Mouse (Mus musculus) liver, embryonic 14.5 days (tissue): Measurements from ENCODE around the gene Hdlbp. TPM values are rescaled to one million over a fixed set of nuclear protein-coding genes. Genes with fewer than 3 reads are reported as not detected.
"Not testable (repeated sequence)": the region's sequence is repeated elsewhere in the genome, so short reads cannot be mapped to it uniquely, and the experiment has no call there.

Experiments
- ATAC-seq: fragments of 200-750 bp; cut with Nextera tagmentation; 2 replicates; pipeline ENCODE4 v1.8.0; 2017; ENCODE audit warnings: moderate number of reproducible peaks, mild to moderate bottlenecking, moderate library complexity; ENCODE audit not compliant: insufficient read depth
- DNase-seq, 3 experiments: peaks; one replicate each; pipeline ENCODE4 v3.0.0-alpha.2; 2012 to 2013; ENCODE audit warnings: low read depth in 3 of 3, low spot score in 3 of 3
- H3K27ac ChIP-seq: fragments of 300-500 bp; sonication (generic); 2 replicates; pipeline ENCODE4 v1.5.1; 2014; ENCODE audit warnings: moderate library complexity, mild to moderate bottlenecking, control low read depth, inconsistent platforms
- H3K27me3 ChIP-seq: fragments of 300-500 bp; sonication (generic); 2 replicates; pipeline ENCODE4 v1.6.1; 2014; ENCODE audit warnings: mild to moderate bottlenecking, low read length, moderate library complexity; ENCODE audit not compliant: control insufficient read depth, insufficient read depth
- H3K36me3 ChIP-seq: fragments of 300-500 bp; sonication (generic); replicated peaks from 2 replicates; pipeline ENCODE4 v1.6.1; 2014; ENCODE audit warnings: low read depth; ENCODE audit not compliant: control insufficient read depth, insufficient read depth
- H3K4me1 ChIP-seq, 2 experiments: fragments of 200-500 bp in 1 of 2; fragments of 300-500 bp in 1 of 2; sonication (generic) in 1 of 2; replicated peaks; 2 replicates each; pipeline ENCODE4 v1.6.1; 2012 to 2014; ENCODE audit warnings: antibody characterized with exemption in 1 of 2, inconsistent platforms in 1 of 2, low read length in 1 of 2; ENCODE audit not compliant: control insufficient read depth in 2 of 2, insufficient read depth in 2 of 2
- H3K4me2 ChIP-seq: fragments of 300-500 bp; sonication (generic); 2 replicates; pipeline ENCODE4 v1.6.1; 2014; ENCODE audit warnings: low read depth, mild to moderate bottlenecking, control low read depth, moderate library complexity
- H3K4me3 ChIP-seq, 2 experiments: fragments of 200-500 bp in 1 of 2; fragments of 300-500 bp in 1 of 2; sonication (generic) in 1 of 2; 2 replicates each; pipeline ENCODE4 v1.5.1; 2012 to 2014; ENCODE audit warnings: low read depth in 2 of 2, low read length in 2 of 2, mild to moderate bottlenecking in 2 of 2, control low read depth in 1 of 2, inconsistent platforms in 1 of 2, moderate library complexity in 1 of 2; ENCODE audit not compliant: insufficient read depth in 1 of 2
- H3K9ac ChIP-seq: fragments of 300-500 bp; sonication (generic); replicated peaks from 2 replicates; pipeline ENCODE4 v1.6.1; 2014; ENCODE audit warnings: mild to moderate bottlenecking, control low read depth, moderate library complexity
- H3K9me3 ChIP-seq: fragments of 300-500 bp; sonication (generic); 2 replicates; pipeline ENCODE4 v1.6.1; 2016; ENCODE audit warnings: low read length, mixed read lengths; ENCODE audit not compliant: control insufficient read depth
- CTCF ChIP-seq: IDR thresholded peaks from 2 replicates; pipeline ENCODE4 v1.5.1; 2016; ENCODE audit warnings: antibody characterized with exemption, low read depth, control low read depth
- EP300 ChIP-seq: IDR thresholded peaks from 2 replicates; pipeline ENCODE4 v1.6.1; 2016; ENCODE audit warnings: antibody characterized with exemption, low read depth
- WGBS: fragments of 180-500 bp; shearing (Covaris S2); extraction: QIAGEN DNeasy Blood & Tissue Kit; methylation state at CpG from one replicate; pipeline ENCODE4 v1.1.7; 2014; ENCODE audit not compliant: insufficient replicate concordance; 5-methylcytosine and 5-hydroxymethylcytosine counted together
- polyA plus RNA-seq, 2 experiments: library from polyadenylated mRNA; depleted of rRNA in 1 of 2; stranded (reverse) in 1 of 2; unstranded in 1 of 2; fragments of >200 nt; fragmentation: Nextera tagmentation in 1 of 2; extraction: Ambion mirVana in 1 of 2; gene quantifications; 2 replicates each; pipeline versions ENCODE4 v1.2.1 to v1.2.3; 2012 to 2014

Gene Hdlbp
- polyA plus RNA-seq, 2 experiments = 47.2 to 59.3 TPM

GRCm38 (mm10) chr1:93511585-93512350 is 33.2 kb upstream of the Hdlbp start, which contains the start of gene Farp2:
TSS of gene Farp2 (plus strand) at chr1:93512079.
- H3K9ac ChIP-seq = peak within 1 kb of the TSS; percentile 61
- peaks cover 9% of the 10 kb centered on the region for H3K36me3 ChIP-seq
- H3K4me1 ChIP-seq = peaks cover 4 to 6% of the 10 kb centered on the region in 2 experiments
- WGBS = 1% methylated on average over 71 of the region's 71 CpGs
- DNase-seq = peak; percentile 89 to 92 (median 91)
- peak within 1 kb of the TSS; percentile 29; the same call in 1 of the 2 replicates for H3K27ac ChIP-seq
- ATAC-seq = peak; percentile 99
- TF ChIP-seq CTCF (no peak), EP300 (no peak)
- H3K4me3 ChIP-seq = peak within 1 kb of the TSS; percentile 58 to 63
- peak within 1 kb of the TSS; percentile 89 for H3K4me2 ChIP-seq
- no peaks in the 10 kb centered on the region for H3K9me3 ChIP-seq
- H3K27me3 ChIP-seq = no peaks in the 10 kb centered on the region

- H3K9ac ChIP-seq, H3K27me3 ChIP-seq, ATAC-seq, H3K9me3 ChIP-seq, H3K27ac ChIP-seq, H3K4me2 ChIP-seq, H3K4me1 ChIP-seq, H3K4me3 ChIP-seq, DNase-seq: not testable (repeated sequence)
- peaks cover 31% of the 10 kb centered on the region for H3K36me3 ChIP-seq
- whole genome bisulfite sequencing = 25% methylated on average over 1 of the region's 1 CpGs
These were observed 30.0 kb upstream of the Hdlbp start for GRCm38 (mm10) chr1:93508576-93508975.

GRCm38 (mm10) chr1:93506944-93507676 is 28.5 kb upstream of the Hdlbp start:
- H3K9me3 ChIP-seq = no peaks in the 10 kb centered on the region
- H3K9ac ChIP-seq = no peak overlapping the region
- DNase-seq (peak; percentile 10 to 37 (median 26)), ATAC-seq (no peak)
- H3K4me1 ChIP-seq = peaks cover 3 to 4% of the 10 kb centered on the region in 2 experiments; a peak in 3 of 4 replicates
- no peak overlapping the region for H3K27ac ChIP-seq
- H3K4me3 ChIP-seq = no peak overlapping the region
- H3K36me3 ChIP-seq = peaks cover 41% of the 10 kb centered on the region
- no peaks in the 10 kb centered on the region for H3K27me3 ChIP-seq
- 48% methylated on average over 10 of the region's 10 CpGs for WGBS
- H3K4me2 ChIP-seq = no peak overlapping the region
- TF ChIP-seq CTCF (peak; percentile 50), EP300 (no peak)

GRCm38 (mm10) chr1:93495312-93495711 is 16.7 kb upstream of the Hdlbp start:
- Histone ChIP-seq H3K9ac (no peak overlapping the region), H3K27me3 (no peaks in the 10 kb centered on the region), H3K4me3 (no peak overlapping the region), H3K4me1 (no peaks in the 10 kb centered on the region), H3K27ac (no peak overlapping the region), H3K4me2 (no peak overlapping the region), H3K36me3 (peaks cover 29% of the 10 kb centered on the region), H3K9me3 (no peaks in the 10 kb centered on the region)
- no peak for ATAC-seq
- WGBS = 41% methylated on average over 3 of the region's 3 CpGs
- DNase-seq = no peak
- TF ChIP-seq CTCF (no peak), EP300 (no peak)

- H3K9me3 ChIP-seq, H3K27ac ChIP-seq, H3K9ac ChIP-seq, H3K4me3 ChIP-seq, ATAC-seq, DNase-seq, H3K27me3 ChIP-seq, H3K4me1 ChIP-seq, H3K36me3 ChIP-seq, H3K4me2 ChIP-seq: not testable (repeated sequence)
- WGBS = 72% methylated on average over 2 of the region's 3 CpGs
These were observed 7.7 kb upstream of the Hdlbp start for GRCm38 (mm10) chr1:93486302-93486701.
